Mouse (Mus musculus) cortical plate, adult 2 months (tissue): Measurements from ENCODE around the gene Nudt5. TPM values are rescaled to one million over a fixed set of nuclear protein-coding genes. Genes with fewer than 3 reads are reported as not detected.

Source experiments
- H3K27ac ChIP-seq: fragments of 200-500 bp; 2 replicates; pipeline ENCODE4 v1.5.1; 2012; ENCODE audit warnings: low read length, control low read depth, inconsistent platforms; ENCODE audit not compliant: insufficient read depth
- H3K4me1 ChIP-seq: fragments of 200-500 bp; 2 replicates; pipeline ENCODE4 v1.6.1; 2011; ENCODE audit warnings: low read length; ENCODE audit not compliant: control insufficient read depth, insufficient read depth
- H3K4me3 ChIP-seq: fragments of 200-500 bp; 2 replicates; pipeline ENCODE4 v1.5.1; 2011; ENCODE audit warnings: mild to moderate bottlenecking, low read length, control low read depth; ENCODE audit not compliant: insufficient read depth
- CTCF ChIP-seq: fragments of 200-500 bp; IDR thresholded peaks from 2 replicates; pipeline ENCODE4 v1.5.1; 2011; ENCODE audit warnings: mild to moderate bottlenecking, control low read depth, low read length; ENCODE audit not compliant: insufficient read depth; ENCODE audit errors: extremely low read depth
- POLR2A ChIP-seq: fragments of 200-500 bp; IDR thresholded peaks from 2 replicates; pipeline ENCODE4 v1.6.1; 2011; ENCODE audit warnings: mild to moderate bottlenecking, low read length, control low read depth; ENCODE audit not compliant: insufficient read depth; ENCODE audit errors: extremely low read depth
- polyA plus RNA-seq: library from polyadenylated mRNA; depleted of rRNA; stranded (reverse); fragments of >200 nt; gene quantifications from 2 replicates; pipeline ENCODE4 v1.2.3, GENCODE M21; 2012

Nudt5 gene
- polyA plus RNA-seq, 1 experiment = 12.4 TPM

- H3K27ac ChIP-seq = no peak overlapping the region
- TF ChIP-seq POLR2A = no peak
- no peak for TF ChIP-seq CTCF
- no peaks in the 10 kb centered on the region for H3K4me1 ChIP-seq
- no peak overlapping the region for H3K4me3 ChIP-seq
Observed at GRCm38 (mm10) chr2:5811235-5811782, 33.5 kb upstream of the Nudt5 start.

GRCm38 (mm10) chr2:5821264-5821663 lies 23.6 kb upstream of the Nudt5 start:
- H3K27ac ChIP-seq = no peak overlapping the region

GRCm38 (mm10) chr2:5822449-5822848 lies 22.4 kb upstream of the Nudt5 start:
- TF ChIP-seq POLR2A = no peak
- TF ChIP-seq CTCF = no peak
- no peak overlapping the region for H3K27ac ChIP-seq
- no peaks in the 10 kb centered on the region; the same call in 1 of the 2 replicates for H3K4me1 ChIP-seq
- H3K4me3 ChIP-seq = no peak overlapping the region

More at GRCm38 (mm10) chr2:5821264-5821663, 23.6 kb upstream of the Nudt5 start:
- Histone ChIP-seq H3K4me3 (no peak overlapping the region), H3K4me1 (no peaks in the 10 kb centered on the region; the same call in 1 of the 2 replicates)
- no peak for TF ChIP-seq POLR2A
- TF ChIP-seq CTCF = no peak

- no peaks in the 10 kb centered on the region; the same call in 1 of the 2 replicates for H3K4me1 ChIP-seq
- no peak overlapping the region for H3K4me3 ChIP-seq
- TF ChIP-seq CTCF = peak; percentile 44
- TF ChIP-seq POLR2A = no peak
- H3K27ac ChIP-seq = no peak overlapping the region
Observed at GRCm38 (mm10) chr2:5824213-5824612, 20.6 kb upstream of the Nudt5 start.

GRCm38 (mm10) chr2:5824685-5825084 lies 20.1 kb upstream of the Nudt5 start:
- H3K27ac ChIP-seq = no peak overlapping the region
- TF ChIP-seq POLR2A (no peak), CTCF (no peak)
- no peak overlapping the region for H3K4me3 ChIP-seq
- no peaks in the 10 kb centered on the region; the same call in 1 of the 2 replicates for H3K4me1 ChIP-seq

GRCm38 (mm10) chr2:5825265-5825913 lies 19.4 kb upstream of the Nudt5 start:
- TF ChIP-seq POLR2A = no peak
- TF ChIP-seq CTCF = no peak

GRCm38 (mm10) chr2:5840815-5841214 lies 4.0 kb upstream of the Nudt5 start:
- no peak overlapping the region for H3K4me3 ChIP-seq
- no peak overlapping the region for H3K27ac ChIP-seq
- H3K4me1 ChIP-seq = no peaks in the 10 kb centered on the region
- TF ChIP-seq CTCF (no peak), POLR2A (no peak)

More at GRCm38 (mm10) chr2:5825265-5825913, 19.4 kb upstream of the Nudt5 start:
- H3K4me1 ChIP-seq = no peaks in the 10 kb centered on the region; the same call in 1 of the 2 replicates
- H3K27ac ChIP-seq = no peak overlapping the region
- no peak overlapping the region for H3K4me3 ChIP-seq

DNA sequence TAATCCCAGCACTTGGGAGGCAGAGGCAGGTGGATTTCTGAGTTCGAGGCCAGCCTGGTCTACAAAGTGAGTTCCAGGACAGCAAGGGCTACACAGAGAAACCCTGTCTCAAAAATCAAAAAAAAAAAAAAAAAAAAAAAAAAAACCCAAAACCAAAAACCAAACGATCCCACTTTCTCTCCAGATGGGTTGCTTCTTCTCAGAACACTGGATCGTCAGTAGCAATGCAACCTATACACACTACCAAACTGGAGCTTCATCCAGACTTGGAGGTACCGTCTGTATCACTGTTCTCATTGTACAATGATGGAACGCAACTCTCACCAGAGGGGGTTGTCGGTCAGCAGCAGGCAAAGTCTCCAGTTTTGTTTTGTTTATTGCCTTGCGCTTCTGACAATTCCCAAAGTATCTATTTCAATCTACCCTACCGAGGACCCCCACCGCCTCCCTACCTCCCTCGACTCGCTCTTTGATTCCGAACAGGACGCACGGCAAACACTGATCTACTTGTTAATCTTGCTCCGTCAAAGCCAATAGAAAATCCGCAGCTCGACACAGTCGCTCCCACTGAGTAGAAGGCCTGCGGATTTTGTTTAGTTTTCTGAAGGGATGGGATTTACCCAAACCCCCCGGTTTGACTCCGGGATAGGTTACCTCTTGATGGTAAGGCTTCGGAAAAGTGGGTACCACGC lies 492 bp upstream of the Nudt5 start:
- no peak overlapping the region for H3K27ac ChIP-seq
- H3K4me1 ChIP-seq = no peaks in the 10 kb centered on the region
- TF ChIP-seq CTCF (no peak), POLR2A (no peak)
- peak overlapping the region; percentile 72 for H3K4me3 ChIP-seq

DNA sequence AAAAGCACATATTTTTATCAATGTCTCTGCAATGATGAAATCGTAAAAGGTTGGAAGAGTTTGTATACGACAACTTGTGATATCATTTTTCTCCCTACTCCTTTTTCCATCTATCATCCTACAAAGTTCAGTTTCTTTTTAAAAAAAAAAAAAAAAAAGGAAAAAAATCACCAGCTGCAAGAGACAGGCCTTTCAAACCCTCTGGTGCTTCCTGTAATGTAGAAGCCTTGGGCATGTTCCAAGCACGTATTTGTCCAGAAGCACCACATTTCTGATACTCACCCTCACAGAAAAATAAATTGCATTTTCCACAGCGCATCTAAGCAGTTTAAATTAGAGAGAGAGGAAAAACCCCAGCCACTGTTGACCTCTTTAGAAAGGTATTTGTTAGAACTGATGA lies 1.0 kb downstream of the Nudt5 start:
- H3K4me3 ChIP-seq = peak overlapping the region; percentile 72; the same call in 1 of the 2 replicates
- no peak overlapping the region for H3K27ac ChIP-seq
- H3K4me1 ChIP-seq = no peaks in the 10 kb centered on the region
- no peak for TF ChIP-seq CTCF
- no peak for TF ChIP-seq POLR2A

GRCm38 (mm10) chr2:5851116-5851515 lies 6.3 kb downstream of the Nudt5 start:
- Histone ChIP-seq H3K27ac (no peak overlapping the region), H3K4me3 (no peak overlapping the region), H3K4me1 (no peaks in the 10 kb centered on the region)
- TF ChIP-seq POLR2A (no peak), CTCF (no peak)
